Mouse (Mus musculus) brain, embryonic 14.5 days (tissue): ENCODE results near the gene Cnot2. TPM values are rescaled to one million over a fixed set of nuclear protein-coding genes. Genes with fewer than 3 reads are reported as not detected.

Experiments
- DNase-seq: peaks from one replicate; pipeline ENCODE4 v3.0.0-alpha.2; 2011; ENCODE audit warnings: low read depth
- CTCF ChIP-seq: fragments of 200-500 bp; IDR thresholded peaks from 2 replicates; pipeline ENCODE4 v1.5.1; 2012; ENCODE audit warnings: inconsistent platforms, mild to moderate bottlenecking, moderate library complexity, borderline replicate concordance; ENCODE audit not compliant: insufficient read depth, insufficient read length; ENCODE audit errors: extremely low read depth
- POLR2A ChIP-seq: fragments of 200-500 bp; IDR thresholded peaks from 2 replicates; pipeline ENCODE4 v1.6.1; 2012; ENCODE audit warnings: mild to moderate bottlenecking, inconsistent platforms, borderline replicate concordance; ENCODE audit not compliant: poor library complexity, insufficient read depth, insufficient read length, severe bottlenecking; ENCODE audit errors: extremely low read depth
- polyA plus RNA-seq: library from polyadenylated mRNA; depleted of rRNA; stranded (reverse); fragments of >200 nt; gene quantifications from 2 replicates; pipeline ENCODE4 v1.2.3, GENCODE M21; 2012; rRNA removed

Cnot2 gene
- polyA plus RNA-seq, 1 experiment, result 91.4 TPM

GRCm38 (mm10) chr10:116435455-116435854 is 145.9 kb downstream of the Cnot2 start:
- TF ChIP-seq POLR2A (no peak), CTCF (no peak)
- DNase-seq, result no peak

Other genes starting within 250 kb of the Cnot2 start
- 45.7 and 50.0 TPM in 2 replicates for gene Kcnmb4, start 107.6 kb downstream of the Cnot2 start, polyA plus RNA-seq